Mouse (Mus musculus) C2C12 (cell line): ENCODE results near the gene Gm13030. TPM values are rescaled to one million over a fixed set of nuclear protein-coding genes. Genes with fewer than 3 reads are reported as not detected.
A peak's percentile ranks its signal among the peaks of the same experiment; 100 is the strongest.

Experiments used
- H3K27me3 ChIP-seq: one replicate; pipeline ENCODE4 v1.6.1; 2011; ENCODE audit not compliant: control insufficient read depth, insufficient read depth, insufficient read length
- H3K36me3 ChIP-seq: one replicate; pipeline ENCODE4 v1.6.1; 2011; ENCODE audit not compliant: control insufficient read depth, insufficient read depth
- H3K4me3 ChIP-seq: one replicate; pipeline ENCODE4 v1.5.1; 2011; ENCODE audit warnings: mild to moderate bottlenecking, control low read depth; ENCODE audit not compliant: poor library complexity, insufficient read depth, severe bottlenecking
- H3K79me2 ChIP-seq: one replicate; pipeline ENCODE4 v1.6.1; 2011; ENCODE audit not compliant: control insufficient read depth, insufficient read depth
- H3K79me3 ChIP-seq: one replicate; pipeline ENCODE4 v1.6.1; 2011; ENCODE audit warnings: low read depth, control low read depth
- H3ac ChIP-seq: one replicate; pipeline ENCODE3; 2011; ENCODE audit warnings: low read depth; ENCODE audit not compliant: control insufficient read depth, insufficient read length
- CEBPB ChIP-seq: IDR thresholded peaks from one replicate; pipeline ENCODE4 v1.6.1; 2011; ENCODE audit warnings: low read depth, mild to moderate bottlenecking, control low read depth, moderate library complexity
- CTCF ChIP-seq: IDR thresholded peaks from one replicate; pipeline ENCODE4 v1.5.1; 2011; ENCODE audit not compliant: control insufficient read depth, insufficient read depth, insufficient read length
- FOSL1 ChIP-seq: IDR thresholded peaks from one replicate; pipeline ENCODE4 v1.8.0; 2011; ENCODE audit warnings: mild to moderate bottlenecking, low read length; ENCODE audit not compliant: poor library complexity, insufficient read depth, severe bottlenecking
- MAX ChIP-seq: IDR thresholded peaks from one replicate; pipeline ENCODE4 v1.6.1; 2011; ENCODE audit warnings: mild to moderate bottlenecking, control low read depth
- MYOD1 ChIP-seq: IDR thresholded peaks from one replicate; pipeline ENCODE4 v1.6.1; 2011; ENCODE audit warnings: low read depth; ENCODE audit not compliant: control insufficient read depth, insufficient read length
- MYOG ChIP-seq: IDR thresholded peaks from one replicate; pipeline ENCODE4 v1.6.1; 2011; ENCODE audit not compliant: control insufficient read depth, insufficient read length; ENCODE audit errors: extremely low read depth
- USF1 ChIP-seq: IDR thresholded peaks from one replicate; pipeline ENCODE4 v1.6.1; 2011; ENCODE audit warnings: low read depth, mild to moderate bottlenecking, control low read depth, moderate library complexity
- long read RNA-seq, 2 experiments: library from polyadenylated mRNA; unstranded; transcript quantifications; one replicate each; pipeline ENCODE4 v2.0.0; 2019 to 2020
- polyA plus RNA-seq: library from polyadenylated mRNA; unstranded; fragments of >200 nt; fragmentation: generic; extraction: Trizol; gene quantifications from one replicate; pipeline ENCODE4 v1.2.1, GENCODE M21; 2012; ENCODE audit warnings: missing spikeins

Gene Gm13030
- polyA plus RNA-seq, result not detected
- long read RNA-seq, experiment 1, result 0 reads
- long read RNA-seq, experiment 2, result 0 reads

- Histone ChIP-seq H3K79me3 (no peaks in the 10 kb centered on the region), H3K4me3 (no peak within 1 kb of the TSS), H3ac (no peak within 1 kb of the TSS), H3K79me2 (no peaks in the 10 kb centered on the region), H3K27me3 (no peaks in the 10 kb centered on the region), H3K36me3 (no peaks in the 10 kb centered on the region)
- TF ChIP-seq FOSL1 (no peak), MYOD1 (no peak), CEBPB (no peak), MYOG (no peak), USF1 (no peak), CTCF (no peak), MAX (no peak)
These were observed at the start of gene Gm13030 for GRCm38 (mm10) chr4:138873864-138874263. Gm13030 (minus strand) TSS chr4:138873964.

GRCm38 (mm10) chr4:138922131-138922459, 48.3 kb upstream of the Gm13030 start:
- H3K4me3 ChIP-seq, result no peak overlapping the region
- no peaks in the 10 kb centered on the region for H3K79me2 ChIP-seq
- no peaks in the 10 kb centered on the region for H3K79me3 ChIP-seq
- peak; percentile 82 for TF ChIP-seq CTCF
- no peak for TF ChIP-seq CEBPB
- H3K36me3 ChIP-seq, result no peaks in the 10 kb centered on the region
- peaks cover 20% of the 10 kb centered on the region for H3K27me3 ChIP-seq
- H3ac ChIP-seq, result no peak overlapping the region

- H3K36me3 ChIP-seq, result no peaks in the 10 kb centered on the region
- H3K79me2 ChIP-seq, result no peaks in the 10 kb centered on the region
- peaks cover 14% of the 10 kb centered on the region for H3K27me3 ChIP-seq
- no peaks in the 10 kb centered on the region for H3K79me3 ChIP-seq
- H3ac ChIP-seq, result no peak overlapping the region
- no peak overlapping the region for H3K4me3 ChIP-seq
- no peak for TF ChIP-seq CEBPB
- TF ChIP-seq MYOG, result no peak
- no peak for TF ChIP-seq USF1
- no peak for TF ChIP-seq CTCF
- TF ChIP-seq FOSL1, result no peak
- TF ChIP-seq MAX, result no peak
- no peak for TF ChIP-seq MYOD1
These were observed 47.7 kb upstream of the Gm13030 start for GRCm38 (mm10) chr4:138921254-138922130.

GRCm38 (mm10) chr4:138917282-138917681, 43.5 kb upstream of the Gm13030 start:
- H3K27me3 ChIP-seq, result no peaks in the 10 kb centered on the region
- no peaks in the 10 kb centered on the region for H3K36me3 ChIP-seq

DNA sequence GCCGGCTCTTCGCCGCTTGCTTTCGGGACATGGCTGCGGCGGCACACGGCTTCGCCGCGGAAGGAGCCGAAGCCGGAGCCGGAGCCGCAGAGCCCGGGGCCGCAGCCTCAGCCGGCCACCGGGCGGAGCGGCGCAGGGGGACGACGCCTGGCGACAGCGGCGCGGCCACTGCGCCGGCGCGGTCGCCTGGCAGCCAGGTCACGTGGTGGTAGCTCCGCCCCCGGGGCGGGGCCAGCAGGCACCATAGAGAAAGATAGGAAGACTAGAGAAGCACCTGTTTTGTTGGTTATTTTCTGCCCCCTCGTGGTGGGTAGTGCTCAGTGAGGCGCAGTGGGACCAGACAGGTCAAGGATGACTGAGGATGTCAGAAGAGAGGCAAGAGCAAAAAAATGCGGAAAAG, 40.0 kb upstream of the Gm13030 start, which contains the start of gene Otud3:
Otud3 (minus strand) TSS at position 149 of the 400 bp plus-strand sequence.
- peak within 1 kb of the TSS; percentile 98 for H3ac ChIP-seq
- no peaks in the 10 kb centered on the region for H3K27me3 ChIP-seq
- H3K4me3 ChIP-seq, result peak within 1 kb of the TSS; percentile 56
- peak; percentile 92 for TF ChIP-seq USF1
- TF ChIP-seq FOSL1, result no peak
- peak; percentile 26 for TF ChIP-seq CTCF
- TF ChIP-seq MAX, result peak; percentile 38
- TF ChIP-seq CEBPB, result no peak
- TF ChIP-seq MYOG, result no peak
- TF ChIP-seq MYOD1, result no peak
- H3K79me2 ChIP-seq, result peaks cover 21% of the 10 kb centered on the region
- no peaks in the 10 kb centered on the region for H3K79me3 ChIP-seq
- no peaks in the 10 kb centered on the region for H3K36me3 ChIP-seq

More at GRCm38 (mm10) chr4:138917282-138917681, 43.5 kb upstream of the Gm13030 start:
- Histone ChIP-seq H3K4me3 (no peak overlapping the region), H3K79me2 (peaks cover 10% of the 10 kb centered on the region), H3ac (no peak overlapping the region), H3K79me3 (no peaks in the 10 kb centered on the region)
- TF ChIP-seq MYOG, result no peak
- no peak for TF ChIP-seq USF1
- TF ChIP-seq CTCF, result no peak
- no peak for TF ChIP-seq FOSL1
- TF ChIP-seq MYOD1, result no peak
- TF ChIP-seq MAX, result no peak
- no peak for TF ChIP-seq CEBPB

- Histone ChIP-seq H3K4me3 (peak overlapping the region; percentile 56), H3K79me2 (peaks cover 21% of the 10 kb centered on the region), H3K79me3 (no peaks in the 10 kb centered on the region), H3K36me3 (peaks cover 5% of the 10 kb centered on the region), H3K27me3 (no peaks in the 10 kb centered on the region), H3ac (peak overlapping the region; percentile 98)
- TF ChIP-seq MYOD1 (no peak), MYOG (no peak), USF1 (no peak)
These were observed 39.5 kb upstream of the Gm13030 start for GRCm38 (mm10) chr4:138913141-138913787.
